Mouse (Mus musculus) lung, embryonic 15.5 days (tissue): ENCODE measurements around the gene Iqce. TPM values are rescaled to one million over a fixed set of nuclear protein-coding genes. Genes with fewer than 3 reads are reported as not detected.

ENCODE experiments used
- ATAC-seq: fragments of 200-750 bp; cut with Nextera tagmentation; 2 replicates; pipeline ENCODE4 v1.8.0; 2017; ENCODE audit warnings: moderate number of reproducible peaks, borderline replicate concordance; ENCODE audit not compliant: low FRiP score, low TSS enrichment; ENCODE audit errors: extremely low read depth
- H3K27ac ChIP-seq: fragments of 300-500 bp; sonication (generic); 2 replicates; pipeline ENCODE4 v1.5.1; 2015; ENCODE audit warnings: moderate library complexity, mild to moderate bottlenecking, inconsistent platforms
- H3K27me3 ChIP-seq: fragments of 300-500 bp; sonication (generic); 2 replicates; pipeline ENCODE4 v1.6.1; 2015; ENCODE audit warnings: inconsistent platforms
- H3K36me3 ChIP-seq: fragments of 300-500 bp; sonication (generic); 2 replicates; pipeline ENCODE4 v1.6.1; 2015; ENCODE audit warnings: inconsistent platforms
- H3K4me1 ChIP-seq: fragments of 300-500 bp; sonication (generic); 2 replicates; pipeline ENCODE4 v1.6.1; 2015; ENCODE audit warnings: inconsistent platforms
- H3K4me2 ChIP-seq: fragments of 300-500 bp; sonication (generic); 2 replicates; pipeline ENCODE4 v1.6.1; 2015; ENCODE audit warnings: inconsistent platforms, mild to moderate bottlenecking, moderate library complexity
- H3K4me3 ChIP-seq: fragments of 300-500 bp; sonication (generic); 2 replicates; pipeline ENCODE4 v1.5.1; 2015; ENCODE audit warnings: mild to moderate bottlenecking, inconsistent platforms
- H3K9ac ChIP-seq: fragments of 300-500 bp; sonication (generic); 2 replicates; pipeline ENCODE4 v1.6.1; 2015; ENCODE audit warnings: inconsistent platforms
- H3K9me3 ChIP-seq: fragments of 300-500 bp; sonication (generic); 2 replicates; pipeline ENCODE4 v1.6.1; 2016; ENCODE audit warnings: inconsistent platforms
- WGBS: fragments of 180-500 bp; shearing (Covaris S2); methylation state at CpG from one replicate; pipeline ENCODE4 v1.1.7; 2015; 5-methylcytosine and 5-hydroxymethylcytosine counted together
- polyA plus RNA-seq: library from polyadenylated mRNA; unstranded; fragments of >200 nt; fragmentation: Nextera tagmentation; extraction: Ambion mirVana; gene quantifications from 2 replicates; pipeline ENCODE4 v1.2.1, GENCODE M21; 2015

Gene Iqce
- polyA plus RNA-seq, 1 experiment from 2014 or later = 21.9 TPM

- H3K4me2 ChIP-seq = peak overlapping the region; percentile 6; the same call in 1 of the 2 replicates
- no peak overlapping the region for H3K9ac ChIP-seq
- H3K36me3 ChIP-seq = no peaks in the 10 kb centered on the region
- peaks cover 69% of the 10 kb centered on the region for H3K4me1 ChIP-seq
- WGBS = 84% methylated on average over 6 of the region's 6 CpGs
- no peak for ATAC-seq
- H3K27ac ChIP-seq = peak overlapping the region; percentile 34; the same call in 1 of the 2 replicates
- H3K4me3 ChIP-seq = no peak overlapping the region
- H3K9me3 ChIP-seq = no peaks in the 10 kb centered on the region
- no peaks in the 10 kb centered on the region for H3K27me3 ChIP-seq
Measured at GRCm38 (mm10) chr5:140644263-140644662, 57.9 kb downstream of the Iqce start.

- H3K36me3 ChIP-seq = peaks cover 17% of the 10 kb centered on the region
- H3K4me2 ChIP-seq = 0 out of 2 replicates have a peak overlapping the region, but pooled peaks have one; percentile 0
- H3K4me1 ChIP-seq = peaks cover 63% of the 10 kb centered on the region
- H3K9ac ChIP-seq = no peak overlapping the region; the same call in 1 of the 2 replicates
- H3K4me3 ChIP-seq = no peak overlapping the region
- WGBS = 48% methylated on average over 3 of the region's 3 CpGs
- H3K27me3 ChIP-seq = no peaks in the 10 kb centered on the region
- ATAC-seq = no peak
- H3K27ac ChIP-seq = peak overlapping the region; percentile 81
- no peaks in the 10 kb centered on the region for H3K9me3 ChIP-seq
Measured at GRCm38 (mm10) chr5:140642076-140642475, 60.1 kb downstream of the Iqce start.

GRCm38 (mm10) chr5:140641254-140641928, 60.8 kb downstream of the Iqce start:
- Histone ChIP-seq H3K4me1 (peaks cover 59% of the 10 kb centered on the region), H3K4me2 (peak overlapping the region; percentile 0; the same call in 1 of the 2 replicates), H3K9me3 (no peaks in the 10 kb centered on the region), H3K36me3 (peaks cover 20% of the 10 kb centered on the region), H3K9ac (no peak overlapping the region; the same call in 1 of the 2 replicates), H3K27ac (peak overlapping the region; percentile 81), H3K27me3 (no peaks in the 10 kb centered on the region), H3K4me3 (no peak overlapping the region)
- 27% methylated on average over 10 of the region's 10 CpGs for WGBS
- ATAC-seq = peak; percentile 67

GRCm38 (mm10) chr5:140640812-140641211, 61.4 kb downstream of the Iqce start:
- WGBS = 66% methylated on average over 2 of the region's 2 CpGs
- H3K9ac ChIP-seq = no peak overlapping the region
- peaks cover 53% of the 10 kb centered on the region for H3K4me1 ChIP-seq
- no peak overlapping the region for H3K4me3 ChIP-seq
- H3K9me3 ChIP-seq = no peaks in the 10 kb centered on the region
- H3K4me2 ChIP-seq = no peak overlapping the region
- no peaks in the 10 kb centered on the region for H3K27me3 ChIP-seq
- H3K27ac ChIP-seq = peak overlapping the region; percentile 81; the same call in 1 of the 2 replicates
- peaks cover 25% of the 10 kb centered on the region for H3K36me3 ChIP-seq
- peak; percentile 9; the same call in 1 of the 2 replicates for ATAC-seq

GRCm38 (mm10) chr5:140639871-140640270, 62.3 kb downstream of the Iqce start:
- ATAC-seq = no peak
- Histone ChIP-seq H3K9me3 (no peaks in the 10 kb centered on the region), H3K9ac (no peak overlapping the region), H3K36me3 (peaks cover 35% of the 10 kb centered on the region), H3K4me3 (no peak overlapping the region), H3K4me1 (peaks cover 44% of the 10 kb centered on the region), H3K4me2 (no peak overlapping the region), H3K27ac (no peak overlapping the region), H3K27me3 (no peaks in the 10 kb centered on the region)
- 75% methylated on average over 14 of the region's 14 CpGs for WGBS

GRCm38 (mm10) chr5:140639312-140639711, 62.9 kb downstream of the Iqce start:
- H3K36me3 ChIP-seq = peaks cover 40% of the 10 kb centered on the region
- no peak overlapping the region for H3K9ac ChIP-seq
- no peaks in the 10 kb centered on the region for H3K9me3 ChIP-seq
- H3K4me3 ChIP-seq = no peak overlapping the region
- 84% methylated on average over 4 of the region's 4 CpGs for WGBS
- no peak overlapping the region for H3K27ac ChIP-seq
- peaks cover 38% of the 10 kb centered on the region for H3K4me1 ChIP-seq
- no peak for ATAC-seq
- no peaks in the 10 kb centered on the region for H3K27me3 ChIP-seq
- H3K4me2 ChIP-seq = no peak overlapping the region

GRCm38 (mm10) chr5:140638484-140638883, 63.7 kb downstream of the Iqce start:
- H3K4me1 ChIP-seq = peaks cover 37% of the 10 kb centered on the region
- H3K27ac ChIP-seq = no peak overlapping the region
- H3K4me3 ChIP-seq = no peak overlapping the region
- H3K4me2 ChIP-seq = no peak overlapping the region
- H3K9ac ChIP-seq = no peak overlapping the region
- WGBS = 83% methylated on average over 6 of the region's 6 CpGs
- ATAC-seq = no peak
- no peaks in the 10 kb centered on the region for H3K27me3 ChIP-seq
- peaks cover 47% of the 10 kb centered on the region for H3K36me3 ChIP-seq
- no peaks in the 10 kb centered on the region for H3K9me3 ChIP-seq

- Histone ChIP-seq H3K9ac (no peak overlapping the region), H3K36me3 (peaks cover 52% of the 10 kb centered on the region), H3K4me2 (no peak overlapping the region), H3K4me3 (no peak overlapping the region), H3K27me3 (no peaks in the 10 kb centered on the region), H3K4me1 (peaks cover 34% of the 10 kb centered on the region), H3K27ac (no peak overlapping the region), H3K9me3 (no peaks in the 10 kb centered on the region)
- WGBS = 80% methylated on average over 3 of the region's 3 CpGs
- ATAC-seq = no peak
Measured at GRCm38 (mm10) chr5:140637989-140638388, 64.2 kb downstream of the Iqce start.

- no peak overlapping the region for H3K4me2 ChIP-seq
- H3K9ac ChIP-seq = no peak overlapping the region
- H3K4me3 ChIP-seq = no peak overlapping the region
- no peaks in the 10 kb centered on the region for H3K9me3 ChIP-seq
- H3K4me1 ChIP-seq = peaks cover 25% of the 10 kb centered on the region
- H3K27me3 ChIP-seq = no peaks in the 10 kb centered on the region
- H3K36me3 ChIP-seq = peaks cover 61% of the 10 kb centered on the region
- WGBS = 77% methylated on average over 6 of the region's 6 CpGs
- no peak for ATAC-seq
- H3K27ac ChIP-seq = peak overlapping the region; percentile 9
Measured at GRCm38 (mm10) chr5:140637058-140637410, 65.1 kb downstream of the Iqce start.

- Histone ChIP-seq H3K9ac (no peak overlapping the region), H3K27me3 (no peaks in the 10 kb centered on the region), H3K27ac (peak overlapping the region; percentile 9), H3K9me3 (no peaks in the 10 kb centered on the region), H3K4me2 (no peak overlapping the region), H3K4me3 (no peak overlapping the region), H3K4me1 (peaks cover 19% of the 10 kb centered on the region), H3K36me3 (peaks cover 67% of the 10 kb centered on the region)
- ATAC-seq = no peak
- WGBS = 80% methylated on average over 7 of the region's 7 CpGs
Measured at GRCm38 (mm10) chr5:140636316-140637057, 65.7 kb downstream of the Iqce start.

GRCm38 (mm10) chr5:140634798-140635722, 67.1 kb downstream of the Iqce start:
- Histone ChIP-seq H3K27ac (no peak overlapping the region), H3K27me3 (no peaks in the 10 kb centered on the region), H3K4me3 (no peak overlapping the region), H3K9ac (no peak overlapping the region), H3K4me2 (no peak overlapping the region), H3K36me3 (peaks cover 80% of the 10 kb centered on the region), H3K4me1 (peaks cover 8% of the 10 kb centered on the region; the same call in 1 of the 2 replicates), H3K9me3 (no peaks in the 10 kb centered on the region)
- no peak for ATAC-seq
- 93% methylated on average over 26 of the region's 26 CpGs for WGBS
